Mouse (Mus musculus): Measurements from ENCODE around the gene Hus1. TPM values are rescaled to one million over a fixed set of nuclear protein-coding genes. Genes with fewer than 3 reads are reported as not detected.

Hus1 gene
- total and polyA plus RNA-seq, 3 experiments, result 7.5 to 11.1 (median 9.6) TPM

DNA sequence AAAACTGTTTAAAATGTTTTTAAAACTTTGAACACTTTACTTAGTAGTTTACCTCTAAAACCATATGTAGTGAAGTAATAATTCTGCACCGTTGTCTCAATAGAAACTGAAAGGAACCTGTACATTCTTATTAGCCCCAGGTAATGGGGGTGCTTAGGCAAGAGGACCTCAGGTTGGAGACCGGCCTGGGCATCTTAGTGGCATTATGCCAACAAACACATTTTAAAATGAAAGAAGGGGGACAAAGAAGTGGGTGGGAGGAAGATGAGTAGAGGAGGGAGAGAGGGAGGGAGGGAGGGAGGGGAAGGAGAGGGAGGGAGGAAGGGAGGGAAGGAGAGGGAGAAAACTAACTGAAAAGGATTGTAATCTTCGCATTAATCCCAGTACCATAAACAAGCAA, 357 bp upstream of the Hus1 start:
- 1% methylated on average over 3 of the region's 3 CpGs for WGBS
- TF ChIP-seq POLR2A (IDR thresholded peaks at IDR 0.05; ENCODE audit: insufficient read depth, low read depth, low read length) (no peak), EP300 (IDR thresholded peaks at IDR 0.05; ENCODE audit: insufficient read depth, low read depth, low read length) (no peak), CTCF (IDR thresholded peaks at IDR 0.05) (no peak)
- H3K36me3 ChIP-seq (ENCODE audit: control insufficient read depth, insufficient read depth, low read length), result peaks cover 3% of the 10 kb centered on the region; the same call in 1 of the 2 replicates
- peak overlapping the region; percentile 85 for H3K4me3 ChIP-seq
- no peak for DNase-seq
- H3K9ac ChIP-seq (ENCODE audit: low read depth, low read length), result peak overlapping the region; percentile 98; the same call in 1 of the 2 replicates
- peak overlapping the region; percentile 91 for H3K27ac ChIP-seq
- H3K79me2 ChIP-seq (replicated peaks; ENCODE audit: control insufficient read depth, insufficient read depth, low read length), result no peaks in the 10 kb centered on the region; the same call in 1 of the 2 replicates
- H3K4me1 ChIP-seq (ENCODE audit: control insufficient read depth, insufficient read depth, low read length), result no peaks in the 10 kb centered on the region
- no peaks in the 10 kb centered on the region for H3K27me3 ChIP-seq (ENCODE audit: control insufficient read depth, insufficient read depth, low read length)
- intact Hi-C loops (cut with DNase I), result loop anchor here (1.0 to 5.0 kb wide), 2 partner anchors 36 to 106 kb away; partner anchors contain the start of genes Gm11992 and Sun3

- TF ChIP-seq EP300 (IDR thresholded peaks at IDR 0.05; ENCODE audit: insufficient read depth, low read depth, low read length) (no peak), CTCF (IDR thresholded peaks at IDR 0.05) (no peak), POLR2A (IDR thresholded peaks at IDR 0.05; ENCODE audit: insufficient read depth, low read depth, low read length) (no peak)
- H3K4me1 ChIP-seq (ENCODE audit: control insufficient read depth, insufficient read depth, low read length), result no peaks in the 10 kb centered on the region
- peak overlapping the region; percentile 85 for H3K4me3 ChIP-seq
- H3K9ac ChIP-seq (ENCODE audit: low read depth, low read length), result peak overlapping the region; percentile 98
- H3K27ac ChIP-seq, result peak overlapping the region; percentile 91
- intact Hi-C loops (cut with DNase I), result loop anchor here (5.0 kb wide), 1 partner anchor 37 kb away; the partner anchor contains the start of genes Gm11992 and Sun3
- no peaks in the 10 kb centered on the region; the same call in 1 of the 2 replicates for H3K79me2 ChIP-seq (replicated peaks; ENCODE audit: control insufficient read depth, insufficient read depth, low read length)
- 0% methylated on average over 7 of the region's 7 CpGs for WGBS
- peaks cover 3% of the 10 kb centered on the region; the same call in 1 of the 2 replicates for H3K36me3 ChIP-seq (ENCODE audit: control insufficient read depth, insufficient read depth, low read length)
- no peak for DNase-seq
- no peaks in the 10 kb centered on the region for H3K27me3 ChIP-seq (ENCODE audit: control insufficient read depth, insufficient read depth, low read length)
Observed at GRCm38 (mm10) chr11:9010416-9010815, 575 bp downstream of the Hus1 start.

GRCm38 (mm10) chr11:9008761-9009160, 2.2 kb downstream of the Hus1 start:
- Histone ChIP-seq H3K27me3 (ENCODE audit: control insufficient read depth, insufficient read depth, low read length) (no peaks in the 10 kb centered on the region), H3K79me2 (replicated peaks; ENCODE audit: control insufficient read depth, insufficient read depth, low read length) (no peaks in the 10 kb centered on the region; the same call in 1 of the 2 replicates), H3K36me3 (ENCODE audit: control insufficient read depth, insufficient read depth, low read length) (peaks cover 3% of the 10 kb centered on the region; the same call in 1 of the 2 replicates), H3K9ac (ENCODE audit: low read depth, low read length) (no peak overlapping the region), H3K4me1 (ENCODE audit: control insufficient read depth, insufficient read depth, low read length) (no peaks in the 10 kb centered on the region), H3K27ac (no peak overlapping the region), H3K4me3 (no peak overlapping the region)
- WGBS, result 93% methylated on average over 5 of the region's 5 CpGs
- intact Hi-C loops (cut with DNase I), result no loop called here
- no peak for DNase-seq
- TF ChIP-seq CTCF (IDR thresholded peaks at IDR 0.05) (no peak), EP300 (IDR thresholded peaks at IDR 0.05; ENCODE audit: insufficient read depth, low read depth, low read length) (no peak), POLR2A (IDR thresholded peaks at IDR 0.05; ENCODE audit: insufficient read depth, low read depth, low read length) (no peak)

- TF ChIP-seq CTCF (IDR thresholded peaks at IDR 0.05) (peak; percentile 23), POLR2A (IDR thresholded peaks at IDR 0.05; ENCODE audit: insufficient read depth, low read depth, low read length) (no peak), EP300 (IDR thresholded peaks at IDR 0.05; ENCODE audit: insufficient read depth, low read depth, low read length) (no peak)
- H3K27me3 ChIP-seq (ENCODE audit: control insufficient read depth, insufficient read depth, low read length), result no peaks in the 10 kb centered on the region
- no peaks in the 10 kb centered on the region; the same call in 1 of the 2 replicates for H3K4me1 ChIP-seq (ENCODE audit: control insufficient read depth, insufficient read depth, low read length)
- intact Hi-C loops (cut with DNase I), result no loop called here
- DNase-seq, result no peak
- H3K4me3 ChIP-seq, result no peak overlapping the region
- 72% methylated on average over 4 of the region's 4 CpGs for WGBS
- no peak overlapping the region for H3K27ac ChIP-seq
- no peaks in the 10 kb centered on the region for H3K36me3 ChIP-seq (ENCODE audit: control insufficient read depth, insufficient read depth, low read length)
- H3K79me2 ChIP-seq (replicated peaks; ENCODE audit: control insufficient read depth, insufficient read depth, low read length), result no peaks in the 10 kb centered on the region
- H3K9ac ChIP-seq (ENCODE audit: low read depth, low read length), result no peak overlapping the region
Observed at GRCm38 (mm10) chr11:8988084-8988483, 22.9 kb downstream of the Hus1 start.

- Histone ChIP-seq H3K9ac (ENCODE audit: low read depth, low read length) (no peak overlapping the region), H3K79me2 (replicated peaks; ENCODE audit: control insufficient read depth, insufficient read depth, low read length) (no peaks in the 10 kb centered on the region), H3K27me3 (ENCODE audit: control insufficient read depth, insufficient read depth, low read length) (no peaks in the 10 kb centered on the region), H3K4me3 (no peak overlapping the region), H3K36me3 (ENCODE audit: control insufficient read depth, insufficient read depth, low read length) (no peaks in the 10 kb centered on the region), H3K4me1 (ENCODE audit: control insufficient read depth, insufficient read depth, low read length) (no peaks in the 10 kb centered on the region; the same call in 1 of the 2 replicates), H3K27ac (peak overlapping the region; percentile 33; the same call in 1 of the 2 replicates)
- peak in 1 of 2 experiments; percentile 5 for DNase-seq
- intact Hi-C loops (cut with DNase I), result no loop called here
- no peak for TF ChIP-seq CTCF (IDR thresholded peaks at IDR 0.05)
- no peak for TF ChIP-seq EP300 (IDR thresholded peaks at IDR 0.05; ENCODE audit: insufficient read depth, low read depth, low read length)
- TF ChIP-seq POLR2A (IDR thresholded peaks at IDR 0.05; ENCODE audit: insufficient read depth, low read depth, low read length), result no peak
Observed at GRCm38 (mm10) chr11:8986058-8986457, 24.9 kb downstream of the Hus1 start.

DNA sequence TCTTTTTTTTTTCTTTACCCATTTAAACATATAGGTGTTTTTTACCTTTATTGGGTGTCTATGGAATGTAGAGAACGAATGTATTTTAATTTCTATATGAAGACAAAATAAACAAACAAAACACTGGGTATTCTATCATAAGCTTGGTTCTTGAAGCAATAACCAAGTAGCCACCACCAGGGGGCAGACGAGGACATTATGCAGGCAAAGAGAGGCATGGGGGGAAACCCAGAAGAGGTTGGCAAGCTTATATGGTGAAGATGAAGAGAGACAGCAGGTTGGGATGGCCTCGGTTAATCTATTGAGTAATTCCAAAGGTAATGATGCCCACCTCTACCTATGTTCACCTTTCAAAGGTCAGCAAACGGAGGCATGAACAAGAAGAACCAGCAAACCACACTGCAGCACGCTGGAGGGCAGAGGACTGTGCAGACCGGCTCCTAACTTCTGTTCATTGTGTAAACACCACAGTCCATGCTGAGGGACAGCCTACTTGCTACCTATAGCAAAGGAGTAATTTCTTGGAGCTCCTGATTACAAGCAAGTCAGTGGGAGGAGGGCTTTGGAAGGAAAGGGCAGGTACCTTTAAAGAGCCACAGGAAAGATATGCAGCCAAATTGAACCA, 27.6 kb downstream of the Hus1 start:
- no peak overlapping the region for H3K9ac ChIP-seq (ENCODE audit: low read depth, low read length)
- no peak overlapping the region for H3K27ac ChIP-seq
- DNase-seq, result peak; percentile 42 to 73
- H3K36me3 ChIP-seq (ENCODE audit: control insufficient read depth, insufficient read depth, low read length), result no peaks in the 10 kb centered on the region
- H3K4me1 ChIP-seq (ENCODE audit: control insufficient read depth, insufficient read depth, low read length), result no peaks in the 10 kb centered on the region; the same call in 1 of the 2 replicates
- TF ChIP-seq EP300 (IDR thresholded peaks at IDR 0.05; ENCODE audit: insufficient read depth, low read depth, low read length) (0 out of 2 replicates have a peak, but pooled peaks have one; percentile 18), CTCF (IDR thresholded peaks at IDR 0.05) (peak; percentile 95), POLR2A (IDR thresholded peaks at IDR 0.05; ENCODE audit: insufficient read depth, low read depth, low read length) (no peak)
- no peaks in the 10 kb centered on the region for H3K27me3 ChIP-seq (ENCODE audit: control insufficient read depth, insufficient read depth, low read length)
- WGBS, result 41% methylated on average over 6 of the region's 6 CpGs
- intact Hi-C loops (cut with DNase I), result loop anchor here (1.0 to 2.0 kb wide), 2 partner anchors 143 to 153 kb away; no protein-coding TSS in a partner anchor
- no peak overlapping the region for H3K4me3 ChIP-seq
- H3K79me2 ChIP-seq (replicated peaks; ENCODE audit: control insufficient read depth, insufficient read depth, low read length), result no peaks in the 10 kb centered on the region
